Mouse (Mus musculus) embryonic facial prominence, embryonic 11.5 days (tissue): ENCODE data around the gene Lekr1. TPM values are rescaled to one million over a fixed set of nuclear protein-coding genes. Genes with fewer than 3 reads are reported as not detected.

ENCODE experiments used
- ATAC-seq: fragments of 200-750 bp; cut with Nextera tagmentation; replicated peaks from 2 replicates; pipeline ENCODE4 v1.8.0; 2017; ENCODE audit warnings: low read depth; ENCODE audit not compliant: insufficient number of reproducible peaks, low FRiP score, low TSS enrichment
- DNase-seq: peaks from one replicate; pipeline ENCODE4 v3.0.0-alpha.2; 2015; ENCODE audit warnings: low spot score
- H3K27ac ChIP-seq: fragments of 300-500 bp; sonication (generic); replicated peaks from 2 replicates; pipeline ENCODE4 v1.5.1; 2014; ENCODE audit warnings: mild to moderate bottlenecking, low read depth, low read length, control low read depth
- H3K27me3 ChIP-seq: fragments of 300-500 bp; sonication (generic); 2 replicates; pipeline ENCODE4 v1.6.1; 2014; ENCODE audit warnings: mild to moderate bottlenecking, low read length, moderate library complexity, mixed read lengths; ENCODE audit not compliant: control insufficient read depth, insufficient read depth
- H3K36me3 ChIP-seq: fragments of 300-500 bp; sonication (generic); replicated peaks from 2 replicates; pipeline ENCODE4 v1.6.1; 2014; ENCODE audit warnings: low read depth, mild to moderate bottlenecking, low read length, moderate library complexity, mixed read lengths; ENCODE audit not compliant: control insufficient read depth, insufficient read depth
- H3K4me1 ChIP-seq: fragments of 300-500 bp; sonication (generic); 2 replicates; pipeline ENCODE4 v1.6.1; 2014; ENCODE audit warnings: low read length, mixed read lengths; ENCODE audit not compliant: control insufficient read depth, insufficient read depth
- H3K4me2 ChIP-seq: fragments of 300-500 bp; sonication (generic); 2 replicates; pipeline ENCODE4 v1.6.1; 2014; ENCODE audit warnings: low read depth, mild to moderate bottlenecking, control low read depth, low read length, moderate library complexity
- H3K4me3 ChIP-seq: fragments of 300-500 bp; sonication (generic); 2 replicates; pipeline ENCODE4 v1.5.1; 2014; ENCODE audit warnings: low read depth, low read length, control low read depth
- H3K9ac ChIP-seq: fragments of 300-500 bp; sonication (generic); replicated peaks from 2 replicates; pipeline ENCODE4 v1.6.1; 2014; ENCODE audit warnings: mild to moderate bottlenecking, control low read depth, low read length
- H3K9me3 ChIP-seq: fragments of 300-500 bp; sonication (generic); replicated peaks from 2 replicates; pipeline ENCODE4 v1.6.1; 2016; ENCODE audit warnings: mild to moderate bottlenecking, low read length, inconsistent platforms, mixed read lengths; ENCODE audit not compliant: control insufficient read depth
- WGBS: fragments of 180-500 bp; shearing (Covaris S2); extraction: QIAGEN DNeasy Blood & Tissue Kit; methylation state at CpG from one replicate; pipeline ENCODE4 v1.1.7; 2014; 5-methylcytosine and 5-hydroxymethylcytosine counted together
- polyA plus RNA-seq: library from polyadenylated mRNA; unstranded; fragments of >200 nt; fragmentation: Nextera tagmentation; extraction: Ambion mirVana; gene quantifications from 2 replicates; pipeline ENCODE4 v1.2.1, GENCODE M21; 2014

Lekr1 gene
- polyA plus RNA-seq = 8.7 and 9.3 TPM in 2 replicates

- Histone ChIP-seq H3K4me2 (peak within 1 kb of the TSS; percentile 85), H3K4me3 (peak within 1 kb of the TSS; percentile 71), H3K4me1 (no peaks in the 10 kb centered on the region), H3K36me3 (no peaks in the 10 kb centered on the region), H3K27me3 (no peaks in the 10 kb centered on the region), H3K9me3 (no peaks in the 10 kb centered on the region), H3K9ac (peak within 1 kb of the TSS; percentile 70), H3K27ac (no peak within 1 kb of the TSS)
- WGBS = 2% methylated on average over 72 of the region's 73 CpGs
- DNase-seq (peak; percentile 91), ATAC-seq (peak; percentile 91)
These were observed at the start of gene Lekr1 for GRCm38 (mm10) chr3:65665977-65666766. Gene Lekr1 (plus strand): TSS chr3:65666228.

- 75% methylated on average over 5 of the region's 5 CpGs for WGBS
- no peak for DNase-seq
- Histone ChIP-seq H3K4me3 (no peak overlapping the region), H3K4me1 (no peaks in the 10 kb centered on the region), H3K36me3 (no peaks in the 10 kb centered on the region), H3K9me3 (no peaks in the 10 kb centered on the region), H3K9ac (no peak overlapping the region), H3K27ac (no peak overlapping the region), H3K4me2 (no peak overlapping the region), H3K27me3 (no peaks in the 10 kb centered on the region)
- no peak for ATAC-seq
These were observed 48.5 kb upstream of the Lekr1 start for GRCm38 (mm10) chr3:65617507-65617906.

- WGBS = 91% methylated on average over 4 of the region's 4 CpGs
These were observed 46.7 kb upstream of the Lekr1 start for GRCm38 (mm10) chr3:65619340-65619739.

DNA sequence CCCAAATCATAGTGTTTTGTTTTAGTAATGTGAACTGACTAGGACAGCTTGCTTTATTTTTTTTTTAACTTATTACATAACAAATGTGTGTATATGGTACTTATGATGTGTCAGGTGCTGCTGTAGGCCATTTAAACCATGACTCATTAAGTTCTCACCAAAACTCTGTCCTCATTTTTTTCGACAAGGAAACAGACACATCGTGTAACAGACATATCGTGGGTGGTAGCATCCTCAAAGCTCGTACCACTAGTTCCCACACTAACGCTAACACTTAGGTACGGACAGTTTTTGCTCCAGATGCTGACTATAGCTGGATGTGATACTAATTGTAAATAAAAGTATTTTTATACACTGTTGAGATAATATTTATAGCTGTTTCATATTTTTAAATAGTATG lies 43.0 kb upstream of the Lekr1 start:
- Histone ChIP-seq H3K36me3 (no peaks in the 10 kb centered on the region), H3K4me3 (no peak overlapping the region), H3K9me3 (no peaks in the 10 kb centered on the region), H3K4me1 (no peaks in the 10 kb centered on the region), H3K27me3 (no peaks in the 10 kb centered on the region), H3K4me2 (no peak overlapping the region), H3K27ac (no peak overlapping the region), H3K9ac (no peak overlapping the region)
- ATAC-seq (no peak), DNase-seq (no peak)
- WGBS = 95% methylated on average over 6 of the region's 6 CpGs

More at GRCm38 (mm10) chr3:65619340-65619739, 46.7 kb upstream of the Lekr1 start:
- Histone ChIP-seq H3K4me2 (no peak overlapping the region), H3K4me3 (no peak overlapping the region), H3K27ac (no peak overlapping the region), H3K27me3 (no peaks in the 10 kb centered on the region), H3K9ac (no peak overlapping the region), H3K9me3 (no peaks in the 10 kb centered on the region), H3K4me1 (no peaks in the 10 kb centered on the region), H3K36me3 (no peaks in the 10 kb centered on the region)
- ATAC-seq = no peak
- DNase-seq = no peak

DNA sequence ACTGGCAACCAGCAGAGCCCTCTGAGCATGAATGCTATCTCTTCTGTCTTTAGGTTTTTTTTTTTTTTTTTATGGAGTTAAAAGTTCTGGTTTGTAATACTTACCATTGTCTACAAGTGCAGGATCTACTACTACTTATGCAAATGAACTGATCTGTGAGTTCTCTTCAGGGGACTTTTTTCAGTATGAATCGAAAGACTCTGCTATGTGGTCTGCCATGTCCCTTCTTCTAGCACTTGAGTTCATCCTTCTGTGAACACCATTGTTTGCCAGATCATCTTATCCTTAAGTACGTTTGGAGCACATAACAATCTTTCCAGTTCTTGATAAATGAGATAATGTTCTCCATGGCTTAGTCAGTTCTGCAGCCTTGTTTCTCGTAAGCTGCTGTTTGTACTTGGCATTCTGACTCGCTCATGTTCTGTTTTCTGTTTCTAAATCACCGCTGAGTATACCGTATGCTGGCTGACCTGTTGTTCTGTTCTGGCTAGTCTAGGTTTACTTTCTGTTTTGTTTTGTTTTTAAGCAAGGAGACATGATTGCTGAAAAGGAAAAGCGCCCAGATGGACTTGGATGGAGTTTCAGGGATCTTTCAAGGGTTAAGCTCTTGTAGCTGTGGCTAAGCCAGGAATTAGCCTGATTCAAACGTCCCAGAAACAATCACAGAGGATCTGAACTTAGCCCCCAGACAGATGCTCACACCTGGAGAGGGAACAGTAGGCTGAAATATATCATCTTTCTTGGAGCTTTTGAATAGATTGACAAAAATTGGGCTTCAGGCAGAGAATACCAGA lies 40.3 kb upstream of the Lekr1 start:
- DNase-seq (no peak), ATAC-seq (no peak)
- Histone ChIP-seq H3K27me3 (no peaks in the 10 kb centered on the region), H3K4me2 (no peak overlapping the region), H3K9me3 (no peaks in the 10 kb centered on the region), H3K36me3 (no peaks in the 10 kb centered on the region), H3K4me1 (no peaks in the 10 kb centered on the region), H3K9ac (no peak overlapping the region), H3K27ac (no peak overlapping the region), H3K4me3 (no peak overlapping the region)
- WGBS = 67% methylated on average over 8 of the region's 8 CpGs

DNA sequence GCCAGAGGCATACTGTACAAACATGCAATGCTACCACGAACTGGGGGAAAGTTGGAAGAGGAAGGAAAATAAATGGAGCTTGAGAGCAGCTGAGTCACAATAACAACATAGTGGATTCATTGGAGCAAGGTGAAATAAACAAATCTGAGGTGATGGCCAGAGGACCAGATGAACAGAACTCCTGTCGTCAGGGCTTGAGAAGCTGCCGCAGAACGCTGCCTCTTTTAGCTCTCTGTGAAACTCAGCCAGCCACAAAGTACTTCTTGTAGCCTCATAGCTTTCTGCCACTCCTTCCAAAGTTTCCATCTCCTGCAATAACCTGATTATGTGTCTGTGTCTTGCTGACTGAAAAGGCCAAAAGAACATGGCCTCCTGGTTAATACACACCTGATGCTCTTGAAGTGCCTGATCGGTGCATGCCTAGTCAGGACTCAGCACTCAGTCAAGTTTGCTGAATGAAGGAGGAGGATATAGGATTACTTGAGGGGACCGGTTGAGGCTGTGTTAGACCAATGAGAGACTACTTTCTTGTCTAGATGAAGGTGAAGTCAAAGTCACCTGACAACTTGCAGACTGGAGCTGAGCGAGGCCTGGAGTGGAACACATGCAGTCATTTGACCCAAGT lies 39.6 kb upstream of the Lekr1 start:
- Histone ChIP-seq H3K36me3 (no peaks in the 10 kb centered on the region), H3K4me3 (no peak overlapping the region), H3K4me2 (no peak overlapping the region), H3K27ac (no peak overlapping the region), H3K27me3 (no peaks in the 10 kb centered on the region), H3K9me3 (no peaks in the 10 kb centered on the region), H3K4me1 (no peaks in the 10 kb centered on the region), H3K9ac (no peak overlapping the region)
- ATAC-seq (no peak), DNase-seq (no peak)
- WGBS = 80% methylated on average over 7 of the region's 7 CpGs

DNA sequence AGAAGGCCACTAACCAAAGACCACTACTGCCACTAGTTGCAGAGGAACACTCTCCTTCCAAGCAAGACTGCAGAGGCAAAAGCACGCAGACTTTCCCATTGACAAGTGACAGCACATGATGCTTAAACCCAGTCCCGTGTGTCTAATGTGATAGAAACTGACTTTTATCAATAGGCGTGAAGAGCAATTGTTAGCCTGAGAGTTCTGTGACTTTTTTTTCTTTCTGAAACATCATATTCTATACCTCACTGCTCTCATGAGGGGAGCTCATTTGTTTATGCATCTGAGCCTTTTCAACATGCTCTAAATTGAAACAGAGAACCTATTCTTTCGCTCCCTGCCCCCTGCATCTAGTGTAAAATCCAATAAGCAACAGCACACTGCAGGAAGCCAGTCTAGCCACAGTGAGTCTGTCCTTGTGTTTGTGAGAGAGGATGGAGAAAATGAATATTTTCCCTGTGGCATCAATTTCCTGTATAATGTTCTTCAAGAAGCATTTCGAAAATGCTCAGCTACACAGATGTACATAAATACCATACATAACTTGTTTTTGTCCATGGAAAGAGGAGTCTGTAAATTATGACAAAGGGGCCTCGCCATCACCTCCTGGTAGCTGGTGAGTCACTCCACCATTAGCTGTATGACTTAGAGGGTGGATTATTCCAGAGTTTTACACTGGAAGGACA lies 38.9 kb upstream of the Lekr1 start:
- no peak overlapping the region for H3K27ac ChIP-seq
- no peak overlapping the region for H3K9ac ChIP-seq
- no peaks in the 10 kb centered on the region for H3K9me3 ChIP-seq
- ATAC-seq = no peak
- H3K36me3 ChIP-seq = no peaks in the 10 kb centered on the region
- no peaks in the 10 kb centered on the region for H3K27me3 ChIP-seq
- no peak for DNase-seq
- no peak overlapping the region for H3K4me3 ChIP-seq
- 67% methylated on average over 6 of the region's 6 CpGs for WGBS
- no peak overlapping the region for H3K4me2 ChIP-seq
- H3K4me1 ChIP-seq = no peaks in the 10 kb centered on the region
